Mouse (Mus musculus) neutrophil, adult 65 days (primary cell): ENCODE results near the gene Pmch. TPM values are rescaled to one million over a fixed set of nuclear protein-coding genes. Genes with fewer than 3 reads are reported as not detected.

ENCODE experiments used
- total RNA-seq: library from RNA; stranded (reverse); gene quantifications from 2 replicates; pipeline ENCODE4 v1.2.4, GENCODE M21; 2023

Pmch gene
- not detected in 2 replicates for total RNA-seq

GRCm38 (mm10) chr10:88090772-88091171, at the start of gene Pmch:
TSS of gene Pmch (plus strand) at chr10:88091072.

Other genes with a start within 250 kb of the Pmch start
- not detected in 2 replicates for gene Igf1, start 232.8 kb upstream of the Pmch start, total RNA-seq
- gene Parpbp, start 55.9 kb downstream of the Pmch start, total RNA-seq, result 7.2 and 9.2 TPM in 2 replicates
- gene Nup37, start 55.9 kb downstream of the Pmch start, total RNA-seq, result 5.0 and 5.7 TPM in 2 replicates
- 17.3 and 18.3 TPM in 2 replicates for gene Washc3, start 110.0 kb downstream of the Pmch start, total RNA-seq